Mouse (Mus musculus) myocyte (in vitro differentiated cells): ENCODE data around the gene Igtp. TPM values are rescaled to one million over a fixed set of nuclear protein-coding genes. Genes with fewer than 3 reads are reported as not detected.
"Not testable (repeated sequence)": the region's sequence is repeated elsewhere in the genome, so short reads cannot be mapped to it uniquely, and the experiment has no call there.

Experiments used
- H3K27me3 ChIP-seq: one replicate; pipeline ENCODE4 v1.6.1; 2011; ENCODE audit not compliant: control insufficient read depth, insufficient read depth, insufficient read length
- H3K36me3 ChIP-seq: one replicate; pipeline ENCODE4 v1.6.1; 2011; ENCODE audit not compliant: control insufficient read depth, insufficient read depth
- H3K4me2 ChIP-seq: one replicate; pipeline ENCODE4 v1.6.1; 2011; ENCODE audit warnings: low read depth, control low read depth
- H3K4me3 ChIP-seq: one replicate; pipeline ENCODE4 v1.5.1; 2011; ENCODE audit warnings: mild to moderate bottlenecking, control low read depth, moderate library complexity
- H3K79me2 ChIP-seq: one replicate; pipeline ENCODE4 v1.6.1; 2011; ENCODE audit not compliant: control insufficient read depth, insufficient read depth
- H3ac ChIP-seq: one replicate; pipeline ENCODE4 v1.6.1; 2011; ENCODE audit not compliant: control insufficient read depth, insufficient read length
- CEBPB ChIP-seq: IDR thresholded peaks from 2 replicates; pipeline ENCODE4 v1.6.1; 2011; ENCODE audit warnings: mild to moderate bottlenecking, moderate library complexity; ENCODE audit not compliant: poor library complexity, insufficient read depth, severe bottlenecking
- E2F4 ChIP-seq: IDR thresholded peaks from one replicate; pipeline ENCODE4 v1.6.1; 2011; ENCODE audit warnings: mild to moderate bottlenecking, control low read depth, moderate library complexity; ENCODE audit not compliant: insufficient read depth
- MAX ChIP-seq: IDR thresholded peaks from one replicate; pipeline ENCODE4 v1.6.1; 2011; ENCODE audit warnings: low read depth, mild to moderate bottlenecking, control low read depth
- MYOD1 ChIP-seq, 3 experiments: IDR thresholded peaks; one replicate each; pipeline ENCODE4 v1.6.1; 2011; ENCODE audit warnings: control low read depth in 2 of 3, low read depth in 2 of 3, mild to moderate bottlenecking in 2 of 3, moderate library complexity in 1 of 3; ENCODE audit not compliant: insufficient read length in 2 of 3, control insufficient read depth in 1 of 3
- MYOG ChIP-seq, 3 experiments: IDR thresholded peaks; one replicate each; pipeline ENCODE4 v1.6.1; 2011; ENCODE audit warnings: control low read depth in 2 of 3, low read depth in 2 of 3, mild to moderate bottlenecking in 2 of 3; ENCODE audit not compliant: insufficient read length in 2 of 3, control insufficient read depth in 1 of 3, insufficient read depth in 1 of 3
- POLR2A ChIP-seq: IDR thresholded peaks from one replicate; pipeline ENCODE4 v1.6.1; 2011; ENCODE audit warnings: low read depth, mild to moderate bottlenecking, control low read depth, moderate library complexity; ENCODE audit not compliant: insufficient read length
- POLR2AphosphoS2 ChIP-seq: IDR thresholded peaks from one replicate; pipeline ENCODE4 v1.6.1; 2011; ENCODE audit warnings: low read depth, control low read depth; ENCODE audit not compliant: insufficient read length
- REST ChIP-seq: IDR thresholded peaks from one replicate; pipeline ENCODE4 v1.6.1; 2011; ENCODE audit warnings: mild to moderate bottlenecking, control low read depth, moderate library complexity; ENCODE audit not compliant: insufficient read depth, insufficient read length
- SRF ChIP-seq: IDR thresholded peaks from one replicate; pipeline ENCODE4 v1.6.1; 2011; ENCODE audit warnings: low read depth; ENCODE audit not compliant: control insufficient read depth, insufficient read length
- TCF12 ChIP-seq: IDR thresholded peaks from one replicate; pipeline ENCODE4 v1.6.1; 2011; ENCODE audit warnings: mild to moderate bottlenecking, control low read depth; ENCODE audit not compliant: poor library complexity, insufficient read depth, severe bottlenecking
- TCF3 ChIP-seq: IDR thresholded peaks from one replicate; pipeline ENCODE4 v1.6.1; 2011; ENCODE audit warnings: low read depth, control low read depth; ENCODE audit not compliant: insufficient read length
- USF1 ChIP-seq: IDR thresholded peaks from one replicate; pipeline ENCODE4 v1.6.1; 2011; ENCODE audit warnings: low read depth, mild to moderate bottlenecking, control low read depth, moderate library complexity
- polyA plus RNA-seq: library from polyadenylated mRNA; unstranded; fragments of >200 nt; fragmentation: generic; extraction: Trizol; gene quantifications from one replicate; pipeline ENCODE4 v1.2.1, GENCODE M21; 2012; ENCODE audit warnings: missing spikeins

The Igtp gene
- 3.7 TPM for polyA plus RNA-seq

DNA sequence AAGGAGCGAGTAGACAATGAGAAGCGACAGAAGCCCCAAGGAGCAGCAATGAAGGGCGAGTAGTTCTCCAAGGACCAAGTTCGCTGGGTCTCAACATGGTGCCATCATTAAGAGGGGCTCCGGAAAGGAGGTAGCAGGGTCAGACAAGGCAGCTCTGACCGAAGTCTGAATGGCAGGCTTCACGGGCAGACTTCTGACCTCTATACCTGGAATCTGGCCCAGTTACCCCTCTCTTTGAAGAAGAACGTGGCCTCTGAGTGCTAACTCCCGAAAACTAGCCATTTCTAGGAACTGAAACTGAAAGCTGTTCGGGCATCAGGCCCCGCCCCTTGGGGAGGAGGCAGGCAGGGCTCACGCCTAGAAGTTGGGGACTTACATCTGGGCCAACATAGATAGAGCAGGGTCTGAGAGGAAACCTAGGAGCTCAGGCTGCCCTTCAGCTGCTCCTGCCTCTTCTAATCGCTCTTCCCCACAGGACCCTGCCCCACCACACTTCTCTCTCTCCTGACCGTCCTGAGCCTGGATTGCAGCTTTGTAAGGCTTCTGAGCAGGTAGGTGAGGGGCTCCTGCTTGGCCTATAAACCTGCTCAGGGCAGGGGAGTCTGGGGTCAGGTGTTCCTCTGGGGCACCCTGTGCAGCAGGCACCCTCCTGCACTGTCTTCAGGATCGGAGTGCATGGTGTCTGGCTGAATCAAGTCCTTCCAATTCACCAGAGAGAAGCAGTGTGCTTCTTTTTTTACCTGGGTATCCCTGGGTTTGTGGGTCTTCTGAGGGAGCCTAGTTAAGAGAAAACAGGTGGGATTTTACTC lies at the start of gene Igtp, which contains the start of gene Irgm2:
TSS of gene Igtp (plus strand) at position 328 of the 809 bp plus-strand sequence.
TSS of gene Irgm2 (plus strand) at position 390 of the 809 bp plus-strand sequence.
- peak within 1 kb of the TSS; percentile 39 for H3K4me3 ChIP-seq
- not testable (repeated sequence) for H3K27me3 ChIP-seq, H3K36me3 ChIP-seq, H3ac ChIP-seq, H3K79me2 ChIP-seq
- peak within 1 kb of the TSS; percentile 96 for H3K4me2 ChIP-seq

DNA sequence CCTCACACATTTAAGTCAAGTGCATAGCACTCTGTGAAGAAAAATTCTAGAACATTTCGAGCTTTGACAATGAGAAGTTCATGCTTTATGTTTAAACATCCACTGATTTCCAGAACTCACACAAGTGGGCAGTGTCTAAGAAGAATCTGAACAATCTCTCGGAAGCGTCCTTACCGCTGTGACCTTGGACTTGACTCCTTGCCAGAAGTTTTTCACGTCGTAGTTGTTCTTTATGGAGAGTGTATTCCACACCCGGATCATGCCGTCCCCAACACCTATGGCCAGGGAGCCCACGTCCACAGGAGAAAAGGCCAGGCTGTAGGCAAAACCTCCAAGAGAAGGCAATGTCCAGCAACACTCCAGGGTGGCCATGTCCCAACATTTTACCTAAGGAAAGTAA lies 43.9 kb upstream of the Igtp start:
- H3K4me2 ChIP-seq: no peak overlapping the region
- H3ac ChIP-seq: no peak overlapping the region
- no peak overlapping the region for H3K4me3 ChIP-seq
- H3K36me3 ChIP-seq: peaks cover 38% of the 10 kb centered on the region
- TF ChIP-seq E2F4 (no peak), SRF (no peak), POLR2AphosphoS2 (no peak), MYOG (IDR thresholded peaks at IDR 0.05; ENCODE audit: control insufficient read depth in 1 of 3, insufficient read depth in 1 of 3, insufficient read length in 2 of 3, low read depth in 2 of 3) (no peak), USF1 (no peak), TCF3 (no peak), MAX (no peak), POLR2A (no peak), CEBPB (no peak), MYOD1 (IDR thresholded peaks at IDR 0.05; ENCODE audit: control insufficient read depth in 1 of 3, insufficient read length in 2 of 3, low read depth in 2 of 3) (no peak), REST (no peak), TCF12 (no peak)
- H3K27me3 ChIP-seq: no peaks in the 10 kb centered on the region
- no peaks in the 10 kb centered on the region for H3K79me2 ChIP-seq

DNA sequence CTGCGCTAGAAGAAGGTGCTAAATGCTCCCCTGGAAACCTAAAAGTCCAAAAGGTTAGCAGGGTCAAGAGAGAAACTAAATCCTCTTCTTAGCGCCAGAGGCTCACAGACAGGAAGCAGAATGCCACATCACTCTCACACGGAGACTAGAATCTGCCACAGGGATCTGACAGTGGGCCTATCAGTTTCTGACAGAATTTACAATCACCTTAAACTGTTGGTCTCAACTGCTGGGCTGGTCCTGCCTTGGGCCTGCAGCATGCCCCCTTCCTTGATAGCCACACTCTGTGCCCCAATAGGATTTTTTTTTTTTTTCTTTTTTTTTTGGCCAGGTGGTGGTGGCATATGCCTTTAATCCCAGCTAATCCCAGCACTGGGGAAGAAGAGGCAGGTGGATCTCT lies 42.5 kb upstream of the Igtp start:
- peaks cover 39% of the 10 kb centered on the region for H3K36me3 ChIP-seq
- no peak for TF ChIP-seq MYOD1 (IDR thresholded peaks at IDR 0.05; ENCODE audit: control insufficient read depth in 1 of 3, insufficient read length in 2 of 3, low read depth in 2 of 3)
- TF ChIP-seq SRF: no peak
- no peak for TF ChIP-seq POLR2A
- no peak for TF ChIP-seq POLR2AphosphoS2
- no peak overlapping the region for H3K4me3 ChIP-seq
- H3K4me2 ChIP-seq: no peak overlapping the region
- no peaks in the 10 kb centered on the region for H3K27me3 ChIP-seq
- H3K79me2 ChIP-seq: no peaks in the 10 kb centered on the region
- H3ac ChIP-seq: no peak overlapping the region

DNA sequence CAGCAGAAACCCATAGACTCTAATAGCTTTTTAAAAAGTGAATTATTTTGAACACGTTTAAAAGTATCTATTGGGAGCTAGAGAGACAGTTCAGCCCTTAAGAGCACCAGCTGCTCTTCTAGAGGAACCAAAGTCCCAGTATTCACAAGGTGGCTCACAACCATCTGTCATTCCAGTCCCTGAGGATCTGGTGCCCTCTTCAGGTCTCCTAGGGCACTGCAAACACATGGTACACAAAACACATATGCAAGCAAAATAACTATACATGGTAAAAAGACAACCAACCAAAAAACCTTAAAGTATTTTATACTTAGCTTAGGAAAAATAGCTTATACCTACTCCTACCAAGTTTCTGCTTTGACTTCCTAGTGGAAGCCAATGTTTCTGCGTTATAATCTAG lies 34.3 kb upstream of the Igtp start:
- Histone ChIP-seq H3K27me3 (no peaks in the 10 kb centered on the region), H3K79me2 (peaks cover 15% of the 10 kb centered on the region), H3K4me2 (no peak overlapping the region), H3ac (no peak overlapping the region), H3K36me3 (peaks cover 29% of the 10 kb centered on the region), H3K4me3 (no peak overlapping the region)
- TF ChIP-seq TCF3: no peak
- TF ChIP-seq POLR2AphosphoS2: no peak
- TF ChIP-seq TCF12: no peak
- TF ChIP-seq SRF: no peak
- no peak for TF ChIP-seq MAX
- no peak for TF ChIP-seq CEBPB
- no peak for TF ChIP-seq MYOD1 (IDR thresholded peaks at IDR 0.05; ENCODE audit: control insufficient read depth in 1 of 3, insufficient read length in 2 of 3, low read depth in 2 of 3)
- no peak for TF ChIP-seq POLR2A
- no peak for TF ChIP-seq REST
- TF ChIP-seq USF1: no peak
- TF ChIP-seq E2F4: no peak
- TF ChIP-seq MYOG (IDR thresholded peaks at IDR 0.05; ENCODE audit: control insufficient read depth in 1 of 3, insufficient read depth in 1 of 3, insufficient read length in 2 of 3, low read depth in 2 of 3): no peak

DNA sequence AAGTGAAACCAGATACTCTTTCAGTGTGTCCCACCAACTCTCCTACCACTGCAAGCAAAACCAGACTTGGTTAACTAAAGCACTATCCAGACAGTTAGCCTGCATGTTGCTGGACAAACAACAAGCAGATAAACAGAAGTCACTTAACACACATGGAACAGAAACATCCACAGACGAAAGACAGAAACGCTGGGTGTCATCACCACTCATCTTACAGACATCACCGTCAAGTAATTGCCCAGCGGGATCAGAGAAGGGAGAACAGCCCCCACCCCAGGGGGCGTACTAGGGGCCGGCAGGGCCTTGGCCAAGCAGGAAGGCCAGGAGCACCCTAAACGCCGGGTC lies 31.6 kb upstream of the Igtp start:
- H3K36me3 ChIP-seq: peaks cover 16% of the 10 kb centered on the region
- H3K27me3 ChIP-seq: no peaks in the 10 kb centered on the region
- peaks cover 15% of the 10 kb centered on the region for H3K79me2 ChIP-seq
- H3K4me2 ChIP-seq: peak overlapping the region; percentile 86
- TF ChIP-seq MYOD1 (IDR thresholded peaks at IDR 0.05; ENCODE audit: control insufficient read depth in 1 of 3, insufficient read length in 2 of 3, low read depth in 2 of 3) (no peak), POLR2AphosphoS2 (no peak), USF1 (no peak), MYOG (IDR thresholded peaks at IDR 0.05; ENCODE audit: control insufficient read depth in 1 of 3, insufficient read depth in 1 of 3, insufficient read length in 2 of 3, low read depth in 2 of 3) (no peak)
- peak overlapping the region; percentile 55 for H3K4me3 ChIP-seq
- peak overlapping the region; percentile 79 for H3ac ChIP-seq
